Mouse (Mus musculus) lung, adult 2 months (tissue): ENCODE measurements at regions not wholly inside any gene's neighbourhood (a gene's known extent, or its start where the extent isn't known, plus 50 kb on each side); places are given as distances from the start of the nearest gene placed in this dataset.

Experiments
- DNase-seq: peaks from one replicate; pipeline ENCODE4 v3.0.0; 2022
- H3K4me1 ChIP-seq: fragments of 200-500 bp; 2 replicates; pipeline ENCODE4 v1.6.1; 2011; ENCODE audit warnings: low read length; ENCODE audit not compliant: control insufficient read depth, insufficient read depth
- H3K4me3 ChIP-seq: fragments of 200-500 bp; replicated peaks from 2 replicates; pipeline ENCODE3; 2011; ENCODE audit warnings: low read depth, mild to moderate bottlenecking, control low read depth, low read length; ENCODE audit errors: extremely low read depth
- CTCF ChIP-seq: fragments of 200-500 bp; IDR thresholded peaks from 2 replicates; pipeline ENCODE4 v1.5.1; 2011; ENCODE audit warnings: mild to moderate bottlenecking, low read length, control low read depth; ENCODE audit not compliant: insufficient read depth
- POLR2A ChIP-seq: fragments of 200-500 bp; IDR thresholded peaks from 2 replicates; pipeline ENCODE4 v1.6.1; 2011; ENCODE audit warnings: low read depth, mild to moderate bottlenecking, control low read depth, low read length, borderline replicate concordance; ENCODE audit errors: extremely low read depth
- WGBS: fragments of 180-500 bp; shearing (Covaris S2); methylation state at CpG from one replicate; pipeline ENCODE4 v1.1.7; 2018; 5-methylcytosine and 5-hydroxymethylcytosine counted together

GRCm38 (mm10) chr7:65772845-65773244 lies 81.9 kb downstream of the Tm2d3 start:
- TF ChIP-seq CTCF (peak; percentile 36; the same call in 1 of the 2 replicates), POLR2A (no peak)
- Histone ChIP-seq H3K4me3 (no peak overlapping the region), H3K4me1 (no peaks in the 10 kb centered on the region)
- no peak for DNase-seq
- whole genome bisulfite sequencing, result 87% methylated on average over 3 of the region's 3 CpGs

GRCm38 (mm10) chr7:65773948-65774347 lies 83.0 kb downstream of the Tm2d3 start:
- no peak overlapping the region for H3K4me3 ChIP-seq
- H3K4me1 ChIP-seq, result no peaks in the 10 kb centered on the region
- WGBS, result 39% methylated on average over 2 of the region's 2 CpGs
- DNase-seq, result peak; percentile 20
- TF ChIP-seq CTCF (no peak), POLR2A (no peak)

GRCm38 (mm10) chr7:65774388-65775015 lies 83.5 kb downstream of the Tm2d3 start:
- Histone ChIP-seq H3K4me3 (no peak overlapping the region), H3K4me1 (no peaks in the 10 kb centered on the region)
- no peak for TF ChIP-seq CTCF
- no peak for TF ChIP-seq POLR2A
- DNase-seq, result peak; percentile 9
- 75% methylated on average over 11 of the region's 11 CpGs for WGBS

GRCm38 (mm10) chr7:65775016-65775415 lies 84.0 kb downstream of the Tm2d3 start:
- Histone ChIP-seq H3K4me1 (no peaks in the 10 kb centered on the region), H3K4me3 (no peak overlapping the region)
- WGBS, result 92% methylated on average over 3 of the region's 3 CpGs
- no peak for DNase-seq
- no peak for TF ChIP-seq POLR2A
- TF ChIP-seq CTCF, result no peak

GRCm38 (mm10) chr7:65779716-65780372 lies 81.7 kb upstream of the Pcsk6 start:
- no peaks in the 10 kb centered on the region for H3K4me1 ChIP-seq
- WGBS, result 69% methylated on average over 14 of the region's 14 CpGs
- no peak overlapping the region for H3K4me3 ChIP-seq
- TF ChIP-seq CTCF, result no peak
- no peak for TF ChIP-seq POLR2A
- peak; percentile 21 for DNase-seq

- TF ChIP-seq CTCF, result no peak
- no peak for TF ChIP-seq POLR2A
Observed at GRCm38 (mm10) chr7:65780578-65781370, 80.8 kb upstream of the Pcsk6 start.

GRCm38 (mm10) chr7:65782024-65782423 lies 79.5 kb upstream of the Pcsk6 start:
- no peaks in the 10 kb centered on the region for H3K4me1 ChIP-seq
- H3K4me3 ChIP-seq, result no peak overlapping the region
- no peak for TF ChIP-seq CTCF
- no peak for TF ChIP-seq POLR2A
- DNase-seq, result no peak
- 53% methylated on average over 7 of the region's 7 CpGs for WGBS

More at GRCm38 (mm10) chr7:65780578-65781370, 80.8 kb upstream of the Pcsk6 start:
- DNase-seq, result no peak
- H3K4me3 ChIP-seq, result no peak overlapping the region
- no peaks in the 10 kb centered on the region for H3K4me1 ChIP-seq
- WGBS, result 61% methylated on average over 9 of the region's 9 CpGs

GRCm38 (mm10) chr7:65783773-65784172 lies 77.8 kb upstream of the Pcsk6 start:
- TF ChIP-seq POLR2A, result no peak
- no peak for TF ChIP-seq CTCF
- WGBS, result 48% methylated on average over 4 of the region's 4 CpGs
- no peak overlapping the region for H3K4me3 ChIP-seq
- no peaks in the 10 kb centered on the region for H3K4me1 ChIP-seq
- no peak for DNase-seq

GRCm38 (mm10) chr7:65786916-65787315 lies 74.6 kb upstream of the Pcsk6 start:
- Histone ChIP-seq H3K4me3 (no peak overlapping the region), H3K4me1 (0 out of 2 replicates have a peak, but pooled peaks cover 2% of the 10 kb centered on the region)
- TF ChIP-seq POLR2A (no peak), CTCF (no peak)
- WGBS, result 51% methylated on average over 2 of the region's 2 CpGs
- DNase-seq, result no peak
